ENCODE assay signal across 9 mouse cellular contexts in the genomic region with DNA sequence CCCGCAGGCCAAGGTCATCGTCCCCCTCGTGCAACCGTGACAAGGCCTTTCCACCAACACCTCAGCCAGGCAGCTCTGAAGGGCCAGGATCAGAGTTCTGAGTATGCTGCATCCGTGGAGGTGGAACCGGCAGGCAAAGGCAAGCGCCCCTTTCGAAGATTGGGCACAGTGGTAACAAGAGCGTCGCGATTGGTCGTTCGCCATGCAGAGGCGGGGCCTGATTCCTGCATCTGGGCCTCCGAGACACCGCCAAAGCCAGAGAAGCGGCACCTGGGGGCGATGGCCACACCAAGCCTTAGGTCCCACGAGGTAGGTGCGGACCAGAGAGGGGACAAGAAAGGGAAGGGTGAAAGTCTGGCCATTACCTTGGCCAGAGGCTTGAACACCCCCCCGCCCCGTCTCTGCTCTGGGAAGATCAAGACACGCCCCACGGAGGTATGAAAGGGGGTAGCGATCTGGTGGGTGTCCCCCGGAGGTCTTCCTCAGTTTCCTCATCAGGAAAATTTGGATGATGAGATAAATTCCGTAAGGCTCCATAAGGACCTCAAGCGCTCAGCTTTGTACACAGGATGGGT. TPM values are rescaled to one million over a fixed set of nuclear protein-coding genes. Genes with fewer than 3 reads are reported as not detected.
DNase-seq lines count a peak whose midpoint lies in the region; ATAC-seq and TF ChIP-seq lines count a peak whose summit lies in the region.
"Had no signal": no experiment of that assay in that cellular context is flagged by ENCODE, and none has a peak within 500 bp of the region (broad histone marks: within the 10 kb centered on the region; RNA-seq: fewer than 3 reads in every experiment).

A gene (minus strand): TSS at position 99 of the 575 bp plus-strand sequence.

- TF ChIP-seq POLR2A in kidney, adult 2 months (IDR thresholded peaks at IDR 0.05; ENCODE audit: low read depth, low read length), result no peak
- no peak for TF ChIP-seq POLR2A in brain, embryonic 14.5 days (IDR thresholded peaks at IDR 0.05; ENCODE audit: borderline replicate concordance, extremely low read depth, insufficient read depth, insufficient read length, poor library complexity, severe bottlenecking)

- H3K27ac ChIP-seq in kidney, embryonic 14.5 days (ENCODE audit: low read depth, low read length), result no peak within 1 kb of the TSS
- no peak within 1 kb of the TSS for H3K27ac ChIP-seq in kidney, adult 2 months (ENCODE audit: insufficient read depth, low read depth, low read length)
- no peak within 1 kb of the TSS for H3K27ac ChIP-seq in intestine, embryonic 15.5 days
- no peak within 1 kb of the TSS for H3K27ac ChIP-seq in liver, embryonic 15.5 days (replicated peaks)

- TF ChIP-seq CTCF in kidney, adult 2 months (conservative IDR thresholded peaks at IDR 0.05; ENCODE audit: insufficient read depth, insufficient read length, low read depth, low read length), result no peak
- no peak for TF ChIP-seq CTCF in brain, embryonic 14.5 days (IDR thresholded peaks at IDR 0.05; ENCODE audit: borderline replicate concordance, extremely low read depth, insufficient read depth, insufficient read length)

- peak; percentile 55 for ATAC-seq in kidney, embryonic 14.5 days (ENCODE audit: low FRiP score, low TSS enrichment)
- peak; percentile 40; the same call in 1 of the 2 replicates for ATAC-seq in erythroblast, adult 5-6 weeks (replicated peaks; ENCODE audit: low FRiP score, poor library complexity, severe bottlenecking)
- peak; percentile 37; the same call in 1 of the 2 replicates for ATAC-seq in intestine, embryonic 15.5 days
- no peak for ATAC-seq in liver, embryonic 15.5 days (ENCODE audit: insufficient read depth)

- no peaks in the 10 kb centered on the region for H3K9me3 ChIP-seq in kidney, embryonic 14.5 days (ENCODE audit: control insufficient read depth, low read length)
- no peaks in the 10 kb centered on the region for H3K9me3 ChIP-seq in intestine, embryonic 15.5 days
- H3K9me3 ChIP-seq in liver, embryonic 15.5 days (replicated peaks), result no peaks in the 10 kb centered on the region

- H3K4me3 ChIP-seq in kidney, embryonic 14.5 days (ENCODE audit: low read length), result peak within 1 kb of the TSS; percentile 37
- no peak within 1 kb of the TSS for H3K4me3 ChIP-seq in kidney, adult 2 months (ENCODE audit: insufficient read depth, low read depth, low read length)
- H3K4me3 ChIP-seq in intestine, embryonic 15.5 days (replicated peaks), result peak within 1 kb of the TSS; percentile 37
- H3K4me3 ChIP-seq in liver, embryonic 15.5 days (replicated peaks), result peak within 1 kb of the TSS; percentile 39

- DNase-seq in kidney, adult 2 months, result no peak
- peak; percentile 89 for DNase-seq in brain, embryonic 14.5 days (ENCODE audit: low read depth)
- peak; percentile 63 to 74 for DNase-seq in right cerebral cortex, postnatal 36 days (ENCODE audit: low spot score in 2 of 2)
- no peak for DNase-seq in urinary bladder, adult 2 months (ENCODE audit: low spot score)

- H3K4me2 ChIP-seq in kidney, embryonic 14.5 days (replicated peaks; ENCODE audit: low read depth, low read length), result peak within 1 kb of the TSS; percentile 79
- H3K4me2 ChIP-seq in intestine, embryonic 15.5 days (replicated peaks), result peak within 1 kb of the TSS; percentile 87
- peak within 1 kb of the TSS; percentile 73 for H3K4me2 ChIP-seq in liver, embryonic 15.5 days

- peaks cover 4% of the 10 kb centered on the region; the same call in 1 of the 2 replicates for H3K27me3 ChIP-seq in kidney, embryonic 14.5 days (ENCODE audit: control insufficient read depth, insufficient read depth, low read length)
- no peaks in the 10 kb centered on the region for H3K27me3 ChIP-seq in kidney, adult 2 months (replicated peaks; ENCODE audit: control insufficient read depth, insufficient read depth, low read length)
- peaks cover 21% of the 10 kb centered on the region; the same call in 1 of the 2 replicates for H3K27me3 ChIP-seq in intestine, embryonic 15.5 days (replicated peaks)
- H3K27me3 ChIP-seq in liver, embryonic 15.5 days, result peaks cover 55% of the 10 kb centered on the region

- 5% methylated on average over 28 of the region's 28 CpGs for whole genome bisulfite sequencing in kidney, embryonic 14.5 days
- WGBS in kidney, adult 2 months, result 18% methylated on average over 28 of the region's 28 CpGs
- WGBS in intestine, embryonic 15.5 days, result 9% methylated on average over 28 of the region's 28 CpGs
- WGBS in liver, embryonic 15.5 days (ENCODE audit: insufficient replicate concordance), result 11% methylated on average over 28 of the region's 28 CpGs

- H3K9ac ChIP-seq in kidney, embryonic 14.5 days (ENCODE audit: low read depth, low read length), result peak within 1 kb of the TSS; percentile 38
- H3K9ac ChIP-seq in intestine, embryonic 15.5 days, result peak within 1 kb of the TSS; percentile 46
- H3K9ac ChIP-seq in liver, embryonic 15.5 days, result no peak within 1 kb of the TSS

- H3K4me1 ChIP-seq in kidney, embryonic 14.5 days (ENCODE audit: control insufficient read depth, insufficient read depth, low read length), result peaks cover 11% of the 10 kb centered on the region
- peaks cover 3% of the 10 kb centered on the region; the same call in 1 of the 2 replicates for H3K4me1 ChIP-seq in kidney, adult 2 months (ENCODE audit: control insufficient read depth, insufficient read depth, low read length)
- H3K4me1 ChIP-seq in intestine, embryonic 15.5 days (replicated peaks), result peaks cover 19% of the 10 kb centered on the region
- H3K4me1 ChIP-seq in liver, embryonic 15.5 days (replicated peaks), result peaks cover 30% of the 10 kb centered on the region

- no peaks in the 10 kb centered on the region for H3K36me3 ChIP-seq in kidney, embryonic 14.5 days (ENCODE audit: control insufficient read depth, insufficient read depth, low read length)
- no peaks in the 10 kb centered on the region for H3K36me3 ChIP-seq in kidney, adult 2 months (ENCODE audit: control insufficient read depth, insufficient read depth, low read length)
- 0 out of 2 replicates have a peak, but pooled peaks cover 3% of the 10 kb centered on the region for H3K36me3 ChIP-seq in intestine, embryonic 15.5 days
- H3K36me3 ChIP-seq in liver, embryonic 15.5 days (replicated peaks), result peaks cover 14% of the 10 kb centered on the region; the same call in 1 of the 2 replicates

RNA-seq across cellular contexts. Expression of the gene that starts here (rescaled TPM):
- 0.14 TPM in 1 of 2 replicates, not detected in the other for polyA plus RNA-seq in kidney, embryonic 14.5 days (2014; fragmentation: Nextera tagmentation; extraction: Ambion mirVana)
- not detected in 2 replicates for polyA plus RNA-seq in kidney, adult 2 months (2012; rRNA removed)
- polyA plus RNA-seq in brain, embryonic 14.5 days (2012; rRNA removed), result 0.26 and 0.33 TPM in 2 replicates
- not detected in 2 replicates for total RNA-seq in erythroblast, adult 5-6 weeks (2015; ENCODE audit: low replicate concordance)
- total RNA-seq in erythroblast, adult 5-6 weeks (2017; ENCODE audit: low replicate concordance), result not detected in 2 replicates
- polyA plus RNA-seq in intestine, embryonic 15.5 days (2015; fragmentation: Nextera tagmentation; extraction: Ambion mirVana), result not detected in 2 replicates
- not detected in 2 replicates for polyA plus RNA-seq in liver, embryonic 15.5 days (2015; fragmentation: Nextera tagmentation; extraction: Ambion mirVana)
- 0.07 TPM in 1 of 2 replicates, not detected in the other for polyA plus RNA-seq in urinary bladder, adult 2 months (2012; rRNA removed)
- total RNA-seq: neutrophil, adult 5-6 weeks had no signal

Comparison
In these comparisons a context has a peak if more than half of its experiments do, and no peak if none do; other contexts are left out.
1. Peak in ATAC-seq, H3K4me3 ChIP-seq, H3K9ac ChIP-seq and H3K4me2 ChIP-seq in kidney, embryonic 14.5 days; RNA of the gene not detected or under 1 TPM.
2. Peak in DNase-seq in brain, embryonic 14.5 days; RNA of the gene not detected or under 1 TPM.
3. Peak in ATAC-seq in erythroblast, adult 5-6 weeks; RNA of the gene not detected or under 1 TPM.
4. Peak in ATAC-seq, H3K4me3 ChIP-seq, H3K9ac ChIP-seq and H3K4me2 ChIP-seq in intestine, embryonic 15.5 days; RNA of the gene not detected or under 1 TPM.
5. DNase-seq: peak in right cerebral cortex, postnatal 36 days (2 of 2); none in kidney, adult 2 months (single experiment) and urinary bladder, adult 2 months (single experiment).
6. Peak in every context shown above with its lines, with median percentiles within 50 percentile points of each other: H3K4me2 ChIP-seq.